Mouse (Mus musculus) ES-E14 (cell line): ENCODE data around the gene Dars2.

ENCODE experiments used
- CHD2 ChIP-seq: IDR thresholded peaks from 2 replicates; pipeline ENCODE4 v1.6.1; 2014; ENCODE audit warnings: mild to moderate bottlenecking, low read depth, low read length, inconsistent platforms
- HCFC1 ChIP-seq: IDR thresholded peaks from 2 replicates; pipeline ENCODE4 v1.6.1; 2012; ENCODE audit warnings: low read length, inconsistent platforms, borderline replicate concordance; ENCODE audit not compliant: insufficient read depth
- ZC3H11A ChIP-seq: IDR thresholded peaks from 2 replicates; pipeline ENCODE4 v1.6.1; 2012; ENCODE audit warnings: low read depth, mild to moderate bottlenecking, inconsistent platforms, low read length, borderline replicate concordance
- ZNF384 ChIP-seq: IDR thresholded peaks from 2 replicates; pipeline ENCODE4 v1.6.1; 2012; ENCODE audit warnings: low read depth, low read length, inconsistent platforms

GRCm38 (mm10) chr1:161046972-161047371 lies 23.5 kb downstream of the Dars2 start:
- no peak for TF ChIP-seq ZNF384
- TF ChIP-seq ZC3H11A = no peak
- no peak for TF ChIP-seq HCFC1
- no peak for TF ChIP-seq CHD2
